Mouse (Mus musculus) intestine, embryonic 16.5 days (tissue): ENCODE results near the gene Armc12. TPM values are rescaled to one million over a fixed set of nuclear protein-coding genes. Genes with fewer than 3 reads are reported as not detected.

Experiments used
- ATAC-seq: fragments of 200-750 bp; cut with Nextera tagmentation; 2 replicates; pipeline ENCODE4 v1.8.0; 2017; ENCODE audit warnings: moderate TSS enrichment, moderate library complexity
- H3K27ac ChIP-seq: fragments of 300-500 bp; sonication (generic); 2 replicates; pipeline ENCODE4 v1.5.1; 2014; ENCODE audit warnings: mild to moderate bottlenecking, low read length
- H3K27me3 ChIP-seq: fragments of 300-500 bp; sonication (generic); replicated peaks from 2 replicates; pipeline ENCODE4 v1.6.1; 2014; ENCODE audit warnings: low read length, control low read depth, mixed read lengths; ENCODE audit not compliant: control insufficient read depth, insufficient read depth
- H3K36me3 ChIP-seq: fragments of 300-500 bp; sonication (generic); 2 replicates; pipeline ENCODE4 v1.6.1; 2014; ENCODE audit warnings: low read length, control low read depth; ENCODE audit not compliant: control insufficient read depth, insufficient read depth
- H3K4me1 ChIP-seq: fragments of 300-500 bp; sonication (generic); 2 replicates; pipeline ENCODE4 v1.6.1; 2014; ENCODE audit warnings: low read length, control low read depth, mixed read lengths; ENCODE audit not compliant: control insufficient read depth, insufficient read depth
- H3K4me2 ChIP-seq: fragments of 300-500 bp; sonication (generic); 2 replicates; pipeline ENCODE4 v1.6.1; 2014; ENCODE audit warnings: low read depth, low read length, control low read depth
- H3K4me3 ChIP-seq: fragments of 300-500 bp; sonication (generic); 2 replicates; pipeline ENCODE4 v1.5.1; 2014; ENCODE audit warnings: mild to moderate bottlenecking, low read length
- H3K9ac ChIP-seq: fragments of 300-500 bp; sonication (generic); 2 replicates; pipeline ENCODE4 v1.6.1; 2014; ENCODE audit warnings: low read depth, low read length
- H3K9me3 ChIP-seq: fragments of 300-500 bp; sonication (generic); 2 replicates; pipeline ENCODE4 v1.6.1; 2016; ENCODE audit warnings: low read length, control low read depth; ENCODE audit not compliant: control insufficient read depth
- WGBS: fragments of 180-500 bp; shearing (Covaris S2); extraction: QIAGEN DNeasy Blood & Tissue Kit; methylation state at CpG from one replicate; pipeline ENCODE4 v1.1.7; 2014; 5-methylcytosine and 5-hydroxymethylcytosine counted together
- polyA plus RNA-seq: library from polyadenylated mRNA; unstranded; fragments of >200 nt; fragmentation: Nextera tagmentation; extraction: Ambion mirVana; gene quantifications from 2 replicates; pipeline ENCODE4 v1.2.1, GENCODE M21; 2015

The Armc12 gene
- polyA plus RNA-seq, 1 experiment from 2014 or later = not detected

- Histone ChIP-seq H3K4me3 (peak overlapping the region; percentile 51), H3K9me3 (no peaks in the 10 kb centered on the region), H3K27ac (peak overlapping the region; percentile 93), H3K27me3 (no peaks in the 10 kb centered on the region), H3K36me3 (no peaks in the 10 kb centered on the region), H3K9ac (peak overlapping the region; percentile 76), H3K4me1 (peaks cover 52% of the 10 kb centered on the region), H3K4me2 (peak overlapping the region; percentile 95)
- ATAC-seq = peak; percentile 53
- 2% methylated on average over 43 of the region's 46 CpGs for WGBS
These were observed 12.5 kb upstream of the Armc12 start for GRCm38 (mm10) chr17:28517956-28518614.

- H3K36me3 ChIP-seq = no peaks in the 10 kb centered on the region
- H3K9ac ChIP-seq = peak overlapping the region; percentile 76
- peak overlapping the region; percentile 93 for H3K27ac ChIP-seq
- no peak for ATAC-seq
- H3K9me3 ChIP-seq = no peaks in the 10 kb centered on the region
- WGBS = 37% methylated on average over 8 of the region's 8 CpGs
- H3K4me2 ChIP-seq = peak overlapping the region; percentile 95
- no peaks in the 10 kb centered on the region for H3K27me3 ChIP-seq
- peaks cover 57% of the 10 kb centered on the region for H3K4me1 ChIP-seq
- H3K4me3 ChIP-seq = peak overlapping the region; percentile 51
These were observed 12.0 kb upstream of the Armc12 start for GRCm38 (mm10) chr17:28518615-28519071.

DNA sequence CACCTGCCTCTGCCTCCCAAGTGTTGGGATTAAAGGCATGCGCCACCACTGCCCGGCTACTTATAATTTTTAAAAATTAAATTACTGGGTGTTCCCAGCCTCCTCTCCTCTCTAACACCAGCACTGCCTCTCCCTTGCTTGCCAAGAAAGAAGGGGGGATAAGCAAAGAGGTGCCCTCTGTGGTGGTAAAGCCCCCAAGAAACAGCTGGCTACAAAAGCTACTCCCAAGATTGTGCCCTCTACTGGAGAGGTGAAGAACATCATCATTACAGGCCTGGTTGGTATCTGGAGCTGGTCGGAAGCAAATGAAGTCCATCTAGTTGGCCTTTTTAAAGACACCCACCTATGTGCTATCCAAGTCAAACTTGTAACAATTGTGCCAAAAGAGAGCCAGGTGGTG lies 10.8 kb upstream of the Armc12 start:
- H3K27me3 ChIP-seq = no peaks in the 10 kb centered on the region
- 92% methylated on average over 3 of the region's 3 CpGs for WGBS
- ATAC-seq = no peak
- no peak overlapping the region for H3K4me2 ChIP-seq
- H3K4me1 ChIP-seq = peaks cover 55% of the 10 kb centered on the region
- H3K36me3 ChIP-seq = no peaks in the 10 kb centered on the region
- no peak overlapping the region for H3K9ac ChIP-seq
- H3K4me3 ChIP-seq = no peak overlapping the region
- no peak overlapping the region for H3K27ac ChIP-seq
- H3K9me3 ChIP-seq = no peaks in the 10 kb centered on the region

GRCm38 (mm10) chr17:28520561-28520960 lies 10.0 kb upstream of the Armc12 start:
- Histone ChIP-seq H3K4me1 (peaks cover 50% of the 10 kb centered on the region), H3K4me2 (peak overlapping the region; percentile 25; the same call in 1 of the 2 replicates), H3K27ac (peak overlapping the region; percentile 83), H3K27me3 (no peaks in the 10 kb centered on the region), H3K9ac (no peak overlapping the region), H3K36me3 (no peaks in the 10 kb centered on the region), H3K9me3 (no peaks in the 10 kb centered on the region), H3K4me3 (no peak overlapping the region)
- WGBS = 66% methylated on average over 4 of the region's 4 CpGs
- ATAC-seq = no peak

GRCm38 (mm10) chr17:28521071-28521726 lies 9.4 kb upstream of the Armc12 start:
- WGBS = 45% methylated on average over 5 of the region's 5 CpGs

DNA sequence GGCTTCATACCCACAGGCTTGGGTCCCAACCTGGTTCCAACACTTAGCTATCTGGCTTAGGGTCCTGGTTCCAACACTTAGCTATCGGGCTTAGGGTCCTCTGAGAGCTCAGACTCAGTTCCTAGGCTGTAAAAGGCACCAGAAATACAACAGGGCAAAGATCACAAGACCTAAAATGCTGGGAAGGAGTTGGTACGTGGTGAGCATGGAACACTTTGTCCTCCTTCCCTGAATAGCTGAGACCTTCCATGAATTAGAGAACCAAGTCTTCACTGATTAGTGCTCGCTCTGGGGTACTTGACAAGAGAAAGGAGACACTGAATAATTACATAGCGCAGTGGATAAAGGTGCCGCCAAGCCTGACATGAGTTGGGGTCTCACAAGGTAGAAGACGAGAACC lies 8.7 kb upstream of the Armc12 start:
- no peaks in the 10 kb centered on the region for H3K9me3 ChIP-seq
- peak overlapping the region; percentile 88 for H3K27ac ChIP-seq
- H3K4me2 ChIP-seq = peak overlapping the region; percentile 97
- H3K9ac ChIP-seq = peak overlapping the region; percentile 40; the same call in 1 of the 2 replicates
- WGBS = 26% methylated on average over 6 of the region's 6 CpGs
- peak overlapping the region; percentile 70 for H3K4me3 ChIP-seq
- no peaks in the 10 kb centered on the region for H3K27me3 ChIP-seq
- no peaks in the 10 kb centered on the region for H3K36me3 ChIP-seq
- ATAC-seq = peak; percentile 50
- peaks cover 39% of the 10 kb centered on the region for H3K4me1 ChIP-seq

More at GRCm38 (mm10) chr17:28521071-28521726, 9.4 kb upstream of the Armc12 start:
- Histone ChIP-seq H3K4me2 (peak overlapping the region; percentile 25; the same call in 1 of the 2 replicates), H3K4me3 (no peak overlapping the region), H3K27me3 (no peaks in the 10 kb centered on the region), H3K9ac (no peak overlapping the region), H3K9me3 (no peaks in the 10 kb centered on the region), H3K36me3 (no peaks in the 10 kb centered on the region), H3K27ac (peak overlapping the region; percentile 88), H3K4me1 (peaks cover 44% of the 10 kb centered on the region)
- ATAC-seq = peak; percentile 52

- Histone ChIP-seq H3K36me3 (no peaks in the 10 kb centered on the region), H3K9me3 (no peaks in the 10 kb centered on the region), H3K4me3 (peak overlapping the region; percentile 70), H3K4me2 (peak overlapping the region; percentile 97), H3K9ac (peak overlapping the region; percentile 79), H3K27ac (peak overlapping the region; percentile 88), H3K27me3 (no peaks in the 10 kb centered on the region), H3K4me1 (peaks cover 41% of the 10 kb centered on the region)
- WGBS = 1% methylated on average over 65 of the region's 66 CpGs
- ATAC-seq = peak; percentile 72
These were observed 7.8 kb upstream of the Armc12 start for GRCm38 (mm10) chr17:28522623-28523354.

DNA sequence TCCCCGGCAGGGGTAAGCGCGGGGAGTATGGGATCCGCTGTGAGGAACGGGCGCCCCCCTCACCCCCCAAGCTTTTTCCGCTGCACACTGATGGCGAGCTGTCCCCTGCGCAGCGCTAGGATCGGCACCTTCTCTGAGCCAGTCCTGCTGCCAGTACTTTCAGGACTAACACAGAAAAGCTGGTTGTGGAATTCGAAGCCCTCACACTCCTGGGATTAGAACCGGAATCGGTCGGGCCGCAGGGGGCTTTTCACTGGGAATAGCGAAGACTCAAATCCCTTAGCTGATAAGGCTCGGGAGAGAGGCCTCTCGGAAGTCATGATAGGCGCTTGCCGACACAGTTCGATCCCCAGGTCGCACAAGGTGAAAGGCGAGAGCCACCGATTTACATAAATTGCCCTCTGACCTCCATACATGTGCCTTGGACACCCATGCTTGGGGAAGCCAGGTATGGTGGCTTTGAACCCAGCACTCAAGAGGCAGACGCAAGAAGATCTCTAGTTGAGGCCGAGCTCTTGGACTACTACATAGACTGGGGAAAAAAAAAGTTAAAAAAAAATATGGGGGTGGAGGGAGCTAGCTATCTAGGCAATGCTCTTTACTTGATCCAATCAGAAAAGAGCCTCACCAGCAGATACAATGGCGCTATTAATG lies 7.1 kb upstream of the Armc12 start:
- Histone ChIP-seq H3K9me3 (no peaks in the 10 kb centered on the region), H3K4me2 (peak overlapping the region; percentile 97), H3K36me3 (no peaks in the 10 kb centered on the region), H3K27me3 (no peaks in the 10 kb centered on the region), H3K9ac (peak overlapping the region; percentile 79), H3K4me1 (peaks cover 36% of the 10 kb centered on the region), H3K27ac (peak overlapping the region; percentile 88), H3K4me3 (peak overlapping the region; percentile 70)
- WGBS = 9% methylated on average over 28 of the region's 28 CpGs
- ATAC-seq = no peak; the same call in 1 of the 2 replicates
